Mouse (Mus musculus) adrenal gland, postnatal 10 days (tissue): ENCODE results near the gene Bcl6b. TPM values are rescaled to one million over a fixed set of nuclear protein-coding genes. Genes with fewer than 3 reads are reported as not detected.

Experiments used
- DNase-seq: peaks from one replicate; pipeline ENCODE4 v3.0.0; 2021; ENCODE audit warnings: mixed read lengths
- total RNA-seq, 2 experiments: library from RNA; stranded (reverse); gene quantifications; 2 replicates each; pipeline ENCODE4 v1.2.3; 2021

The Bcl6b gene
- total RNA-seq, 2 experiments from 2014 or later = 27.1 to 31.1 TPM

- DNase-seq = no peak
Observed at GRCm38 (mm10) chr11:70233016-70233415, 3.4 kb upstream of the Bcl6b start.

DNA sequence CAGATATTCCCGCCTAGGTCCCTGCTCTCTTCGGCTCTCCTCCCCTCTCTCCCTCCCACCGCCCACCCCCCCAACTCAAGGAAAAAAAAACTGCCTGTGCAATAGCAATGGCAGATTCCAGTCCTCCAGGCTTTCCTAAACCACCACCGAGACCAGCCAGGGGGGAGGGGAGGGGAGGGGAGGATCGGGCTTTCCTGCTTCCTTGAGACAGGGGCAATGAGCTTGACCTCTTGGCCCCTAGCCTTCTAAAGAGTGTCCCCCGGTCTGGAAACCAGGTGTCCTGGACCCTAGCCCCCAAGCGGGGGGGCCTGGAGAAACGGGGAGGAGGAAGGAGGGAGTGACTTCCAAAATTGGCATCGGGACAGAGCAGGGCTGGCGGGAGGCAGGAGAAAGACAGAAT lies 2.9 kb upstream of the Bcl6b start:
- peak; percentile 74 for DNase-seq

- DNase-seq = peak; percentile 91
Observed at GRCm38 (mm10) chr11:70230239-70230727, 685 bp upstream of the Bcl6b start.

GRCm38 (mm10) chr11:70228828-70229227 lies 770 bp downstream of the Bcl6b start:
- peak; percentile 89 for DNase-seq

- no peak for DNase-seq
Observed at GRCm38 (mm10) chr11:70227661-70228245, 1.8 kb downstream of the Bcl6b start.

DNA sequence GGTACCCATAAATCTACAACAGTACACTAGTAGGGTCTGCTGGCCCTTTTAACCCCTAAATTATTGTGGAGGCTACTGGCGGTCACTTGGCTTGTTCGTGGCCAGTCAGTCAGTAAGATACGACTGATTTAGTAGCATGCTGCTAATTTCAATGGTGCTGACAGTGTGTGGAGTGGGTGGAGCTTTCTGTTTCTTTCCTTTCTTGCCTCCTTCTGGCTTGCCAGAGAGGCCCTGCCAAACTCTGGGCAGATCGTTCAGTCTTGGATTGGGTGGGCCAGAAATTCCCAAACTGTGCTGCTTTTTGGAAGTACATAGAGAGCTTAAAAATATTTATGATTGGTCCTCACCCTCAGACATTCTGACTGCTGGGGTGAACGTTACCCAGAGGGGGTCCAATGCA lies 2.5 kb downstream of the Bcl6b start:
- DNase-seq = no peak

GRCm38 (mm10) chr11:70226602-70226890 lies 3.1 kb downstream of the Bcl6b start:
- no peak for DNase-seq

DNA sequence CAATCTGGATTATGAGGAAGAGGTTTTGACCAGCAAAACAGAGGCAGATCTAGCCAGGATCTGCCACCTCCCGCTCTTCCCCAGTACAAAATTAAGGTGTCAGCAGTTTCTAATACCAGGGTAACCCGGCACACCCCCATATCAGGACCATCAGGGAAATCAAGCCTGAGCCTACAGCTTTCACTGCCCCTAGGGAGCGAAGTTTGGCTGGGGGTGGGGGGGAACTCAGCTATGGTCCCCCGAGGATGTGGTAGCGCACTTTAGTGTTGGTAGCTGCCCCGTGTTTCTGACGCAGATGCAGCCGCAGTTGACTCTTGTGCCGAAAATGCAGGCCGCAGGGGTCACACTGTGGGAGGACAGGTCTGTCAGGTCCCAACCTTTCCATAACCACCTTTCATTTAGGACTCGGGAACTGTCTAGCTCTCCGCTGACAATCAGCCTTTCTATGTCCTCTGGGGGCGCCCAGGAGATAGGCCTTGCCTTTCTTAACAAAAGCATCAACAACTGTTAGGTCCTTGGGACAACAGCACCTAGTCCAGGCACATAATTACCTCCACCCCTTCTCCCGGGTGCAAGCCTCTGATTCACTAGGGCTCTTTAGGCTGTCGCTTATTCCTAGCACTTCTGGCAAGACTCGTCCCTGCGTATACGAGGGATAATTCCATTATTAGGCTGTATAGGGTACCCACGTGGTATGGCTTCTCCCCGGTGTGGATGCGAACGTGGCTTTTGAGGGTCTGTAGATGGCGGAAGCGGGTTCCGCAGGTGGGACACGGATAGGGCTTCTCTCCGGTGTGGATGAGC lies 3.6 kb downstream of the Bcl6b start:
- no peak for DNase-seq

DNA sequence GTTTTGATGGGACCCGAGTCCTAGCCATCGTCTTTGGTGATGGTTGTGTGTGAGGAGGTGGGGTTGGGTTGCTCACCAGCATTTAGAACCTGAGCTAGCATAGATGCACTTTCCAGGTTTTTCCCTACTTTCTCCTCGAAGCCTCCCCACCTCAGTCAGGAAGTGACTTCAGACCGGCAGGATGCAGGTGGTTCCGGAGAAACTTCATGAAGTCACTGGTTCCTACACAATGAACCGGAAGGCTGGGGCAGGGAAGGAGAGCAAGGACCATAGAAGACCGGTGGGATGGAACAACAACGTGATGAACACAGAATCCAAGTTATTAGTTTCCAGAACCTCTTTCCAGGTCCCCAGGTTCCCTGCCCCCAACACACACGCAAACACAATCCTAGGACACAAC lies 5.9 kb downstream of the Bcl6b start:
- peak; percentile 33 for DNase-seq

GRCm38 (mm10) chr11:70221603-70222500 lies 7.7 kb downstream of the Bcl6b start:
- peak; percentile 29 for DNase-seq

GRCm38 (mm10) chr11:70220731-70221602 lies 8.6 kb downstream of the Bcl6b start, which contains the start of gene Slc16a13:
Gene Slc16a13, minus strand, starts transcription at chr11:70221064.
- peak; percentile 93 for DNase-seq

DNA sequence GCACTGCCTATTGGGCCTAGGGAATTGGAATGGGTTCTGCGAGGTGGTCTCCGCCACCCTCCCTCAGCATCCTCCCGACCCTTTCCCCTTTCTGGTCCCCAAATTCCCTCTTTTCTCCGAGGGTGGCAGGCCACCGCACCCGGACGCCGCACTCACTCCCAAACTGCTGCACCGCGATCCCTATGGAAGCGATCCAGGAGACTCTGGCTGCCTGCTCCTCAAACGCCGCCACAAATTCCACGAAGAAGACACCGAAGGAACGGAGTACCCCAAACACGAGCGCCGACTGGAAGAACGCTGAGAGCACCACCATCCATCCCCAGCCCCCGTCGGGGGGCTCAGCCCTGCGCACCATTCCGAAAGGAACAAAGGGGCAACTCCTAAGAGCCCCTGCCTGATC lies 9.3 kb downstream of the Bcl6b start:
- DNase-seq = peak; percentile 41

GRCm38 (mm10) chr11:70219873-70220272 lies 9.7 kb downstream of the Bcl6b start:
- no peak for DNase-seq

DNA sequence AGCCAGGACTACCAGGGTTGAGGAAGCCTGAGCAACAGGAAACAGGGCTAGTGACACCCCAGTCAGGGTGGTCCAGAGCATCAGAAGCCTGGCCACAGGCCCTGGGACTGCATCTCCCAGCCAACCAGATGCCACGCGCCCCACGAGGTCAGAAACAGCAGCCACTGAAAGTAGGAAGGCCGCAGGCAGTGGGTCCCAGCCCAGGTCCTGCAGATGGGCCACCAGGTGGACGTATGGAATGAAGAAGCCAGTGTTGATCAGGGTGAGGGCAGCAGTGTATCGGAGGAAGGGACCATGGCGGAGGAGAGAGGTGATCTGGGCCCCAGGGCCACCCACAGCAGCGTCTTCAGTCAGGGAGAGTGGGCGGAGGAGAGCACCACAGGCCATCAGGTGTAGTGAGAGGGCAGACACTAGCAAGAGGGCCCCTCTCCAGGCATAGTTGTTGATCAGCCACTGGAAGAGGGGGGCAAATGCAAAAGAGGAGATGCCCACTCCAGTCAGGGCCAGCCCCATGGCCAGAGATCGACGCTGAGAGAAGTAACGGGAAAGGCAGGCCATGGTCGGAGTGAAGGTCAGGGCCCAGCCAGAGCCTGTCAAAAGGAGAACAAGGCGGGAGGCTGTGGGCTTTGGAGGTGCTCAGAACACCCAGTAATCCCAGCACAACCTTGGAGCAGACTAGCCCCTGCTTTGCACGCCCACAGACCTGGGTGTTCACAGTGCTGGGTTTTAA lies 10.7 kb downstream of the Bcl6b start:
- DNase-seq = peak; percentile 40

GRCm38 (mm10) chr11:70218039-70218438 lies 11.6 kb downstream of the Bcl6b start:
- DNase-seq = no peak

DNA sequence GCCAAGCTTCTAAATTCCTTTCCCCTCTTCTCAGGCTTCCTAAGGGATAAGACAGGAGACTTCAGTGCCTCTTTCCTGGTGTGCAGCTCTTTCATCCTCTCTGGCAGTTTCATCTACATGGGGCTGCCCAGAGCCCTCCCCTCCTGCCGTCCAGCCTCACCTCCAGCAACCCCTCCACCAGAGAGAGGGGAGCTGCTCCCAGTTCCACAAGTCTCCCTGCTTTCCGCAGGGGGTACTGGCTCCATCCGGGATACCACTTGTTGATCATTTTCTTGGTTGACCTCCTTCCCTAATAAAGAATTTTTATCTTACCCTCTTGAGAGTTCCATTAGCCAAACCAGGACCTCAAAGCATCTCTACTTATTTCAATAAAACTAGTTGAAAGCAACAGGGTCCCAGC lies 13.5 kb downstream of the Bcl6b start:
- no peak for DNase-seq

GRCm38 (mm10) chr11:70215301-70215700 lies 14.3 kb downstream of the Bcl6b start:
- no peak for DNase-seq

- no peak for DNase-seq
Observed at GRCm38 (mm10) chr11:70214856-70215209, 14.8 kb downstream of the Bcl6b start.

- DNase-seq = peak; percentile 56
Observed at GRCm38 (mm10) chr11:70214191-70214855, 15.3 kb downstream of the Bcl6b start.

DNA sequence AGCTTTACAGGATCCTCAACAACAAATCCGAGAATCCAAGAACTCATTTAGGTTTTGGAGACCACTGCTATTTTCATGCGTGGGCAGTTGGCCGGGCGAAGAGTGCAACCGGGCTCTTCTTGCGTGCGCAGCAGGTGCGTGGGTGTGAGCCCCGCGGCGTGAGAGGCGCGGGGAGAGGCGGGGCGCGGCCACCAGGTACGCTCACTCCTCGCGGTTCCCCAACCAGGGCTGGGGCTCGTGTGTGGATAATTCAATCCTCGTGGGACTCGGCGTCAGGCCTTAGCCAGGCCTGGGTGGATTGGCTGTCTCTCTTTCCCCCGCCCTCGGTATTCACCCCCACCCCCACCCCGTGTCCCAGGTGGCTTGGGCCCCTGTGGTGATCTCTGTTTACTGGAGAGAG lies 15.9 kb downstream of the Bcl6b start:
- no peak for DNase-seq

- peak; percentile 81 for DNase-seq
Observed at GRCm38 (mm10) chr11:70212896-70213295, 16.7 kb downstream of the Bcl6b start.
